9 mouse cellular contexts compared by ENCODE assay signal in the genomic region with DNA sequence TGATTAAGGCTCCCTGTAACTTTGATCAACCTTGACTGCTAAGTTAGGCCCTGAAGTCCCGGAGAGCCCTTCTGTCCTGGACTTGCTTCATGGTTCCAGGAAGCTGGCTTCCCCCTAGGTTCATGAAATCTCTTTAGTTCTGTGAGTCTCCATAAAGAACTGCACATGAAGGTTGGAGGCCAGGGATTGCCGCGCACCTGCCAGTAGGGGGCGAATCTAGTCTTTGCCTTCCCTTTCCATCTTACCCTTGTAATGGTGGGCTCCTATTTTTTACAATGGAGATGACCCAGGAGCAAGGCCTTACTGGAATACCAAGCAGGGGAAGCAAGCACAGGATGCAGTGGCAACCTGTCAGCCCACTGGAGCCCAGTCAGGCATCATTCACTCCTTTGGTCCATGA. TPM values are rescaled to one million over a fixed set of nuclear protein-coding genes. Genes with fewer than 3 reads are reported as not detected.
DNase-seq lines count a peak whose midpoint lies in the region; ATAC-seq and TF ChIP-seq lines count a peak whose summit lies in the region.
"Had no signal": no experiment of that assay in that cellular context is flagged by ENCODE, and none has a peak within 500 bp of the region (broad histone marks: within the 10 kb centered on the region; RNA-seq: fewer than 3 reads in every experiment).

No protein-coding gene starts in this region.

- peak; percentile 70 for TF ChIP-seq CTCF in ES-Bruce4 (IDR thresholded peaks at IDR 0.05; ENCODE audit: low read depth, low read length)

- no peak overlapping the region for H3K27ac ChIP-seq in hindbrain, embryonic 10.5 days
- no peak overlapping the region for H3K27ac ChIP-seq in hindbrain, embryonic 14.5 days
- H3K27ac ChIP-seq in ES-Bruce4 (ENCODE audit: insufficient read depth, low read length) = no peak overlapping the region
- no peak overlapping the region for H3K27ac ChIP-seq in embryonic facial prominence, embryonic 10.5 days (replicated peaks)
- H3K27ac ChIP-seq: stomach, embryonic 15.5 days had no signal

- H3K27me3 ChIP-seq in hindbrain, embryonic 10.5 days (ENCODE audit: insufficient read depth, poor library complexity, severe bottlenecking) = no peaks in the 10 kb centered on the region
- H3K27me3 ChIP-seq in hindbrain, embryonic 14.5 days (ENCODE audit: control insufficient read depth, insufficient read depth, low read length) = no peaks in the 10 kb centered on the region
- no peaks in the 10 kb centered on the region for H3K27me3 ChIP-seq in ES-Bruce4 (ENCODE audit: control insufficient read depth, insufficient read depth, low read length, poor library complexity, severe bottlenecking)
- no peaks in the 10 kb centered on the region for H3K27me3 ChIP-seq in embryonic facial prominence, embryonic 10.5 days (replicated peaks; ENCODE audit: low read depth, poor library complexity, severe bottlenecking)
- H3K27me3 ChIP-seq: stomach, embryonic 15.5 days had no signal

- TF ChIP-seq EP300 in ES-Bruce4 (IDR thresholded peaks at IDR 0.05; ENCODE audit: insufficient read depth, low read depth, low read length) = no peak

- no peaks in the 10 kb centered on the region for H3K9me3 ChIP-seq in hindbrain, embryonic 10.5 days
- H3K9me3 ChIP-seq in hindbrain, embryonic 14.5 days (ENCODE audit: control insufficient read depth, low read length) = no peaks in the 10 kb centered on the region
- no peaks in the 10 kb centered on the region for H3K9me3 ChIP-seq in ES-Bruce4 (replicated peaks; ENCODE audit: control insufficient read depth, insufficient read depth, low read length, poor library complexity, severe bottlenecking)
- no peaks in the 10 kb centered on the region for H3K9me3 ChIP-seq in embryonic facial prominence, embryonic 10.5 days
- H3K9me3 ChIP-seq: stomach, embryonic 15.5 days had no signal

- no peak for ATAC-seq in hindbrain, embryonic 14.5 days (ENCODE audit: low FRiP score)

- peak; percentile 35 for DNase-seq in hindbrain, embryonic 10.5 days (ENCODE audit: low spot score)
- DNase-seq in hindbrain, embryonic 14.5 days (ENCODE audit: low spot score) = no peak
- peak; percentile 46 for DNase-seq in embryonic facial prominence, embryonic 10.5 days (ENCODE audit: low spot score)
- peak; percentile 65 for DNase-seq in naive thymus-derived CD4-positive, alpha-beta T cell, adult 2 months (ENCODE audit: low read depth)
- no peak for DNase-seq in urinary bladder, adult 18-20 months (ENCODE audit: low spot score in 2 of 2)
- DNase-seq in c-Kit-positive CD71-positive TER-119-positive erythroid progenitor cells, embryonic 14.5 days (ENCODE audit: low spot score) = no peak
- no peak for DNase-seq in cerebellum, postnatal 36 days

- H3K4me1 ChIP-seq in hindbrain, embryonic 10.5 days (replicated peaks) = no peaks in the 10 kb centered on the region
- H3K4me1 ChIP-seq in hindbrain, embryonic 14.5 days (replicated peaks; ENCODE audit: control insufficient read depth, insufficient read depth, low read length) = no peaks in the 10 kb centered on the region
- H3K4me1 ChIP-seq in ES-Bruce4 (ENCODE audit: control insufficient read depth, insufficient read depth, low read length) = peaks cover 4% of the 10 kb centered on the region
- no peaks in the 10 kb centered on the region for H3K4me1 ChIP-seq in embryonic facial prominence, embryonic 10.5 days
- H3K4me1 ChIP-seq: stomach, embryonic 15.5 days had no signal

- no peak overlapping the region for H3K4me3 ChIP-seq in hindbrain, embryonic 10.5 days
- no peak overlapping the region for H3K4me3 ChIP-seq in hindbrain, embryonic 14.5 days (replicated peaks; ENCODE audit: low read length)
- no peak overlapping the region for H3K4me3 ChIP-seq in ES-Bruce4 (ENCODE audit: low read depth, low read length)
- no peak overlapping the region for H3K4me3 ChIP-seq in embryonic facial prominence, embryonic 10.5 days
- H3K4me3 ChIP-seq: stomach, embryonic 15.5 days had no signal

- no peak overlapping the region for H3K4me2 ChIP-seq in hindbrain, embryonic 14.5 days (replicated peaks)
- H3K4me2 ChIP-seq: stomach, embryonic 15.5 days had no signal

- no peak for TF ChIP-seq POLR2A in ES-Bruce4 (IDR thresholded peaks at IDR 0.05; ENCODE audit: insufficient read depth, low read length)

- 39% methylated on average over 4 of the region's 4 CpGs for WGBS in hindbrain, embryonic 10.5 days
- 43% methylated on average over 4 of the region's 4 CpGs for WGBS in hindbrain, embryonic 14.5 days
- WGBS in embryonic facial prominence, embryonic 10.5 days = 41% methylated on average over 4 of the region's 4 CpGs

- no peak overlapping the region for H3K9ac ChIP-seq in hindbrain, embryonic 14.5 days
- no peak overlapping the region for H3K9ac ChIP-seq in ES-Bruce4 (ENCODE audit: low read depth, poor library complexity, severe bottlenecking)
- H3K9ac ChIP-seq: stomach, embryonic 15.5 days had no signal

- no peaks in the 10 kb centered on the region for H3K36me3 ChIP-seq in hindbrain, embryonic 10.5 days
- no peaks in the 10 kb centered on the region for H3K36me3 ChIP-seq in hindbrain, embryonic 14.5 days (replicated peaks; ENCODE audit: control insufficient read depth, insufficient read depth)
- no peaks in the 10 kb centered on the region for H3K36me3 ChIP-seq in ES-Bruce4 (ENCODE audit: control insufficient read depth, insufficient read depth, low read length, poor library complexity, severe bottlenecking)
- no peaks in the 10 kb centered on the region for H3K36me3 ChIP-seq in embryonic facial prominence, embryonic 10.5 days (replicated peaks)
- H3K36me3 ChIP-seq: stomach, embryonic 15.5 days had no signal

RNA-seq across cellular contexts. Expression of gene Bag3, which starts 40.0 kb away (rescaled TPM):
- 7.2 and 7.8 TPM in 2 replicates for polyA plus RNA-seq in hindbrain, embryonic 10.5 days (2016; fragmentation: Nextera tagmentation; extraction: Ambion mirVana)
- 2.9 and 3.4 TPM in 2 replicates for polyA plus RNA-seq in hindbrain, embryonic 14.5 days (2014; fragmentation: Nextera tagmentation; extraction: Ambion mirVana)
- 28.4 and 30.2 TPM in 2 replicates for polyA plus RNA-seq in ES-Bruce4 (2011; ENCODE audit: insufficient read depth, insufficient read length, low read depth, missing spikeins)
- 11.2 and 11.5 TPM in 2 replicates for polyA plus RNA-seq in embryonic facial prominence, embryonic 10.5 days (2016; fragmentation: Nextera tagmentation; extraction: Ambion mirVana)

RNA-seq across cellular contexts. Expression of gene Inpp5f, which starts 47.8 kb away (rescaled TPM):
- polyA plus RNA-seq in hindbrain, embryonic 10.5 days (2016; fragmentation: Nextera tagmentation; extraction: Ambion mirVana) = 41.5 and 63.6 TPM in 2 replicates
- polyA plus RNA-seq in hindbrain, embryonic 14.5 days (2014; fragmentation: Nextera tagmentation; extraction: Ambion mirVana) = 418 and 450 TPM in 2 replicates
- polyA plus RNA-seq in ES-Bruce4 (2011; ENCODE audit: insufficient read depth, insufficient read length, low read depth, missing spikeins) = 36.4 and 40.6 TPM in 2 replicates
- 32.2 and 32.9 TPM in 2 replicates for polyA plus RNA-seq in embryonic facial prominence, embryonic 10.5 days (2016; fragmentation: Nextera tagmentation; extraction: Ambion mirVana)

Comparison
In these comparisons a context has a peak if more than half of its experiments do, and no peak if none do; other contexts are left out.
1. DNase-seq: peak in hindbrain, embryonic 10.5 days (single experiment), embryonic facial prominence, embryonic 10.5 days (single experiment) and naive thymus-derived CD4-positive, alpha-beta T cell, adult 2 months (single experiment); none in hindbrain, embryonic 14.5 days (single experiment), urinary bladder, adult 18-20 months (0 of 2), c-Kit-positive CD71-positive TER-119-positive erythroid progenitor cells, embryonic 14.5 days (single experiment) and cerebellum, postnatal 36 days (0 of 2).